Mouse (Mus musculus) stomach, embryonic 16.5 days (tissue): ENCODE measurements around the gene Fmod. TPM values are rescaled to one million over a fixed set of nuclear protein-coding genes. Genes with fewer than 3 reads are reported as not detected.

ENCODE experiments used
- ATAC-seq: fragments of 200-750 bp; cut with Nextera tagmentation; 2 replicates; pipeline ENCODE4 v1.8.0; 2017; ENCODE audit warnings: moderate number of reproducible peaks, moderate TSS enrichment; ENCODE audit not compliant: insufficient read depth, low FRiP score
- H3K27ac ChIP-seq: fragments of 300-500 bp; sonication (generic); 2 replicates; pipeline ENCODE4 v1.5.1; 2014; ENCODE audit warnings: low read length
- H3K27me3 ChIP-seq: fragments of 300-500 bp; sonication (generic); 2 replicates; pipeline ENCODE4 v1.6.1; 2014; ENCODE audit warnings: low read length, control low read depth, mixed read lengths; ENCODE audit not compliant: control insufficient read depth, insufficient read depth
- H3K36me3 ChIP-seq: fragments of 300-500 bp; sonication (generic); 2 replicates; pipeline ENCODE4 v1.6.1; 2014; ENCODE audit warnings: low read length; ENCODE audit not compliant: control insufficient read depth, insufficient read depth
- H3K4me1 ChIP-seq: fragments of 300-500 bp; sonication (generic); 2 replicates; pipeline ENCODE4 v1.6.1; 2014; ENCODE audit warnings: low read length, control low read depth, mixed read lengths; ENCODE audit not compliant: control insufficient read depth, insufficient read depth
- H3K4me2 ChIP-seq: fragments of 300-500 bp; sonication (generic); 2 replicates; pipeline ENCODE4 v1.6.1; 2014; ENCODE audit warnings: low read depth, low read length, mixed read lengths
- H3K4me3 ChIP-seq: fragments of 300-500 bp; sonication (generic); replicated peaks from 2 replicates; pipeline ENCODE4 v1.5.1; 2014; ENCODE audit warnings: mild to moderate bottlenecking, low read length
- H3K9ac ChIP-seq: fragments of 300-500 bp; sonication (generic); 2 replicates; pipeline ENCODE4 v1.6.1; 2014; ENCODE audit warnings: low read length
- H3K9me3 ChIP-seq: fragments of 300-500 bp; sonication (generic); replicated peaks from 2 replicates; pipeline ENCODE4 v1.6.1; 2016; ENCODE audit warnings: low read length, control low read depth; ENCODE audit not compliant: control insufficient read depth
- WGBS: fragments of 180-500 bp; shearing (Covaris S2); extraction: QIAGEN DNeasy Blood & Tissue Kit; methylation state at CpG from one replicate; pipeline ENCODE4 v1.1.7; 2014; 5-methylcytosine and 5-hydroxymethylcytosine counted together
- polyA plus RNA-seq: library from polyadenylated mRNA; unstranded; fragments of >200 nt; fragmentation: Nextera tagmentation; extraction: Ambion mirVana; gene quantifications from 2 replicates; pipeline ENCODE4 v1.2.1, GENCODE M21; 2015

The Fmod gene
- 12.3 and 13.1 TPM in 2 replicates for polyA plus RNA-seq

- Histone ChIP-seq H3K27me3 (no peaks in the 10 kb centered on the region), H3K4me3 (no peak within 1 kb of the TSS), H3K4me1 (0 out of 2 replicates have a peak, but pooled peaks cover 5% of the 10 kb centered on the region), H3K36me3 (no peaks in the 10 kb centered on the region), H3K9ac (no peak within 1 kb of the TSS), H3K9me3 (no peaks in the 10 kb centered on the region), H3K27ac (no peak within 1 kb of the TSS), H3K4me2 (peak within 1 kb of the TSS; percentile 23; the same call in 1 of the 2 replicates)
- ATAC-seq = no peak
- 20% methylated on average over 9 of the region's 9 CpGs for WGBS
Observed at GRCm38 (mm10) chr1:134037172-134037571, at the start of gene Fmod. TSS of gene Fmod (plus strand) at chr1:134037254.

GRCm38 (mm10) chr1:133988845-133989244 lies 48.2 kb upstream of the Fmod start:
- H3K36me3 ChIP-seq = no peaks in the 10 kb centered on the region
- WGBS = 17% methylated on average over 3 of the region's 3 CpGs
- no peak overlapping the region for H3K4me2 ChIP-seq
- no peaks in the 10 kb centered on the region for H3K9me3 ChIP-seq
- no peak overlapping the region for H3K4me3 ChIP-seq
- no peaks in the 10 kb centered on the region for H3K27me3 ChIP-seq
- ATAC-seq = no peak
- no peak overlapping the region for H3K9ac ChIP-seq
- H3K4me1 ChIP-seq = no peaks in the 10 kb centered on the region
- H3K27ac ChIP-seq = no peak overlapping the region

- no peaks in the 10 kb centered on the region for H3K9me3 ChIP-seq
- WGBS = 40% methylated on average over 8 of the region's 8 CpGs
- H3K36me3 ChIP-seq = no peaks in the 10 kb centered on the region
- no peaks in the 10 kb centered on the region for H3K4me1 ChIP-seq
- H3K4me2 ChIP-seq = no peak overlapping the region
- H3K9ac ChIP-seq = no peak overlapping the region
- ATAC-seq = no peak
- H3K4me3 ChIP-seq = no peak overlapping the region
- no peak overlapping the region for H3K27ac ChIP-seq
- H3K27me3 ChIP-seq = no peaks in the 10 kb centered on the region
Observed at GRCm38 (mm10) chr1:133991277-133991676, 45.8 kb upstream of the Fmod start.

- WGBS = 63% methylated on average over 7 of the region's 7 CpGs
Observed at GRCm38 (mm10) chr1:134005490-134005889, 31.6 kb upstream of the Fmod start.

GRCm38 (mm10) chr1:134006105-134006764 lies 30.8 kb upstream of the Fmod start:
- peak; percentile 94 for ATAC-seq
- Histone ChIP-seq H3K9me3 (no peaks in the 10 kb centered on the region), H3K4me3 (no peak overlapping the region), H3K4me2 (no peak overlapping the region), H3K36me3 (no peaks in the 10 kb centered on the region), H3K4me1 (peaks cover 4% of the 10 kb centered on the region; the same call in 1 of the 2 replicates), H3K9ac (0 out of 2 replicates have a peak overlapping the region, but pooled peaks have one; percentile 2), H3K27me3 (no peaks in the 10 kb centered on the region), H3K27ac (peak overlapping the region; percentile 79)
- WGBS = 48% methylated on average over 11 of the region's 11 CpGs

More at GRCm38 (mm10) chr1:134005490-134005889, 31.6 kb upstream of the Fmod start:
- Histone ChIP-seq H3K27me3 (no peaks in the 10 kb centered on the region), H3K4me2 (no peak overlapping the region), H3K9me3 (no peaks in the 10 kb centered on the region), H3K27ac (peak overlapping the region; percentile 79), H3K9ac (no peak overlapping the region), H3K4me3 (no peak overlapping the region), H3K4me1 (peaks cover 4% of the 10 kb centered on the region; the same call in 1 of the 2 replicates), H3K36me3 (no peaks in the 10 kb centered on the region)
- ATAC-seq = no peak; the same call in 1 of the 2 replicates

GRCm38 (mm10) chr1:134024293-134024971 lies 12.6 kb upstream of the Fmod start:
- no peak overlapping the region for H3K4me3 ChIP-seq
- no peak overlapping the region for H3K9ac ChIP-seq
- ATAC-seq = no peak
- H3K4me1 ChIP-seq = peaks cover 4% of the 10 kb centered on the region; the same call in 1 of the 2 replicates
- no peaks in the 10 kb centered on the region for H3K27me3 ChIP-seq
- WGBS = 81% methylated on average over 9 of the region's 9 CpGs
- no peak overlapping the region for H3K27ac ChIP-seq
- H3K36me3 ChIP-seq = no peaks in the 10 kb centered on the region
- no peak overlapping the region for H3K4me2 ChIP-seq
- no peaks in the 10 kb centered on the region for H3K9me3 ChIP-seq

- no peak overlapping the region for H3K27ac ChIP-seq
- H3K27me3 ChIP-seq = no peaks in the 10 kb centered on the region
- no peak for ATAC-seq
- H3K36me3 ChIP-seq = no peaks in the 10 kb centered on the region
- no peak overlapping the region for H3K9ac ChIP-seq
- peaks cover 4% of the 10 kb centered on the region; the same call in 1 of the 2 replicates for H3K4me1 ChIP-seq
- H3K4me3 ChIP-seq = no peak overlapping the region
- no peak overlapping the region for H3K4me2 ChIP-seq
- no peaks in the 10 kb centered on the region for H3K9me3 ChIP-seq
- WGBS = 68% methylated on average over 5 of the region's 5 CpGs
Observed at GRCm38 (mm10) chr1:134025975-134026374, 11.1 kb upstream of the Fmod start.

GRCm38 (mm10) chr1:134026741-134027140 lies 10.3 kb upstream of the Fmod start:
- Histone ChIP-seq H3K4me1 (peaks cover 4% of the 10 kb centered on the region; the same call in 1 of the 2 replicates), H3K9ac (no peak overlapping the region), H3K36me3 (no peaks in the 10 kb centered on the region), H3K9me3 (no peaks in the 10 kb centered on the region), H3K4me2 (no peak overlapping the region), H3K27me3 (no peaks in the 10 kb centered on the region), H3K27ac (no peak overlapping the region), H3K4me3 (no peak overlapping the region)
- ATAC-seq = no peak
- WGBS = 79% methylated on average over 9 of the region's 9 CpGs

GRCm38 (mm10) chr1:134028161-134028846 lies 8.8 kb upstream of the Fmod start:
- H3K4me2 ChIP-seq = no peak overlapping the region
- no peaks in the 10 kb centered on the region for H3K36me3 ChIP-seq
- no peaks in the 10 kb centered on the region for H3K9me3 ChIP-seq
- ATAC-seq = no peak
- no peak overlapping the region for H3K4me3 ChIP-seq
- no peak overlapping the region for H3K9ac ChIP-seq
- WGBS = 56% methylated on average over 14 of the region's 14 CpGs
- H3K4me1 ChIP-seq = peaks cover 4% of the 10 kb centered on the region; the same call in 1 of the 2 replicates
- H3K27ac ChIP-seq = no peak overlapping the region
- no peaks in the 10 kb centered on the region for H3K27me3 ChIP-seq
